Mouse (Mus musculus): Measurements from ENCODE around the gene Foxp1. TPM values are rescaled to one million over a fixed set of nuclear protein-coding genes. Genes with fewer than 3 reads are reported as not detected.

Gene Foxp1
- polyA plus RNA-seq, 1 experiment, result 17.7 TPM

DNA sequence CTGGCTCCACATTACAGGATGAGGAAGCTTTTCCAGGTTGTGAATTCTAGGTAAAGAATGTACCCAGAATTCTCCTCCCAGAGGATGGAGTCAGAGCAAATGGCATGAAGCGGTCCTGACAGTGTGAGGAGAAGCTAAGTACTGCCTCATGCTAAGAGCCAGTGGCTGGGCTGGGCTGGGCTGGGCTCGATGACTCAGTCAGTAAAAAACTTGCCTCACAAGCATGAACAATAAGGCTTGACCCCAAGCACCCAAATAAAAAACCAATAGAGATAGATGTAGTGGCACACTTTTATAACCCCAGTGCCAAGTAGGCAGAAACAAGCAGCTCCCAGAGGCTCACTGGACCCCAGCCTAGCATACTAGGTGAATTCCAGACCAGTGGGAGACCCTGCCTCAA lies 304.7 kb downstream of the Foxp1 start:
- TF ChIP-seq MYOG (IDR thresholded peaks at IDR 0.05; ENCODE audit: control insufficient read depth in 1 of 3, insufficient read depth in 1 of 3, insufficient read length in 2 of 3, low read depth in 2 of 3), result no peak
- no peak for TF ChIP-seq E2F4 (IDR thresholded peaks at IDR 0.05; ENCODE audit: insufficient read depth)
- TF ChIP-seq CEBPB (IDR thresholded peaks at IDR 0.05; ENCODE audit: insufficient read depth, poor library complexity, severe bottlenecking), result no peak
- TF ChIP-seq POLR2A (IDR thresholded peaks at IDR 0.05; ENCODE audit: insufficient read length, low read depth), result no peak
- TF ChIP-seq POLR2AphosphoS2 (IDR thresholded peaks at IDR 0.05; ENCODE audit: insufficient read length, low read depth), result no peak
- TF ChIP-seq USF1 (IDR thresholded peaks at IDR 0.05; ENCODE audit: low read depth), result no peak
- no peak for TF ChIP-seq TCF12 (IDR thresholded peaks at IDR 0.05; ENCODE audit: insufficient read depth, poor library complexity, severe bottlenecking)
- no peak for TF ChIP-seq TCF3 (IDR thresholded peaks at IDR 0.05; ENCODE audit: insufficient read length, low read depth)
- no peak for TF ChIP-seq MAX (IDR thresholded peaks at IDR 0.05; ENCODE audit: low read depth)
- TF ChIP-seq MYOD1 (IDR thresholded peaks at IDR 0.05; ENCODE audit: control insufficient read depth in 1 of 3, insufficient read length in 2 of 3, low read depth in 2 of 3), result no peak
- no peak for TF ChIP-seq SRF (IDR thresholded peaks at IDR 0.05; ENCODE audit: control insufficient read depth, insufficient read length, low read depth)
- TF ChIP-seq REST (IDR thresholded peaks at IDR 0.05; ENCODE audit: insufficient read depth, insufficient read length), result no peak

GRCm38 (mm10) chr6:99217155-99217554 lies 305.4 kb downstream of the Foxp1 start:
- Histone ChIP-seq H3K4me3 (no peak overlapping the region), H3K79me2 (ENCODE audit: control insufficient read depth, insufficient read depth) (no peaks in the 10 kb centered on the region), H3K4me2 (ENCODE audit: low read depth) (no peak overlapping the region), H3K27me3 (ENCODE audit: control insufficient read depth, insufficient read depth, insufficient read length) (no peaks in the 10 kb centered on the region), H3K36me3 (ENCODE audit: control insufficient read depth, insufficient read depth) (no peaks in the 10 kb centered on the region), H3ac (ENCODE audit: control insufficient read depth, insufficient read length) (no peak overlapping the region)
- TF ChIP-seq TCF3 (IDR thresholded peaks at IDR 0.05; ENCODE audit: insufficient read length, low read depth) (no peak), MYOG (IDR thresholded peaks at IDR 0.05; ENCODE audit: control insufficient read depth in 1 of 3, insufficient read depth in 1 of 3, insufficient read length in 2 of 3, low read depth in 2 of 3) (peak in 2 of 3 experiments; percentile 5 to 24)

More for the DNA sequence above, 304.7 kb downstream of the Foxp1 start:
- no peaks in the 10 kb centered on the region for H3K27me3 ChIP-seq (ENCODE audit: control insufficient read depth, insufficient read depth, insufficient read length)
- H3K79me2 ChIP-seq (ENCODE audit: control insufficient read depth, insufficient read depth), result no peaks in the 10 kb centered on the region
- no peak overlapping the region for H3K4me3 ChIP-seq
- no peaks in the 10 kb centered on the region for H3K36me3 ChIP-seq (ENCODE audit: control insufficient read depth, insufficient read depth)
- H3K4me2 ChIP-seq (ENCODE audit: low read depth), result peak overlapping the region; percentile 28
- H3ac ChIP-seq (ENCODE audit: control insufficient read depth, insufficient read length), result no peak overlapping the region

GRCm38 (mm10) chr6:99212461-99212860 lies 310.1 kb downstream of the Foxp1 start:
- Histone ChIP-seq H3K36me3 (ENCODE audit: control insufficient read depth, insufficient read depth) (no peaks in the 10 kb centered on the region), H3K79me2 (ENCODE audit: control insufficient read depth, insufficient read depth) (no peaks in the 10 kb centered on the region), H3ac (ENCODE audit: control insufficient read depth, insufficient read length) (no peak overlapping the region), H3K27me3 (ENCODE audit: control insufficient read depth, insufficient read depth, insufficient read length) (no peaks in the 10 kb centered on the region), H3K4me3 (no peak overlapping the region), H3K4me2 (ENCODE audit: low read depth) (no peak overlapping the region)
- no peak for TF ChIP-seq USF1 (IDR thresholded peaks at IDR 0.05; ENCODE audit: low read depth)
- no peak for TF ChIP-seq TCF12 (IDR thresholded peaks at IDR 0.05; ENCODE audit: insufficient read depth, poor library complexity, severe bottlenecking)
- no peak for TF ChIP-seq CEBPB (IDR thresholded peaks at IDR 0.05; ENCODE audit: insufficient read depth, poor library complexity, severe bottlenecking)
- TF ChIP-seq MAX (IDR thresholded peaks at IDR 0.05; ENCODE audit: low read depth), result no peak

DNA sequence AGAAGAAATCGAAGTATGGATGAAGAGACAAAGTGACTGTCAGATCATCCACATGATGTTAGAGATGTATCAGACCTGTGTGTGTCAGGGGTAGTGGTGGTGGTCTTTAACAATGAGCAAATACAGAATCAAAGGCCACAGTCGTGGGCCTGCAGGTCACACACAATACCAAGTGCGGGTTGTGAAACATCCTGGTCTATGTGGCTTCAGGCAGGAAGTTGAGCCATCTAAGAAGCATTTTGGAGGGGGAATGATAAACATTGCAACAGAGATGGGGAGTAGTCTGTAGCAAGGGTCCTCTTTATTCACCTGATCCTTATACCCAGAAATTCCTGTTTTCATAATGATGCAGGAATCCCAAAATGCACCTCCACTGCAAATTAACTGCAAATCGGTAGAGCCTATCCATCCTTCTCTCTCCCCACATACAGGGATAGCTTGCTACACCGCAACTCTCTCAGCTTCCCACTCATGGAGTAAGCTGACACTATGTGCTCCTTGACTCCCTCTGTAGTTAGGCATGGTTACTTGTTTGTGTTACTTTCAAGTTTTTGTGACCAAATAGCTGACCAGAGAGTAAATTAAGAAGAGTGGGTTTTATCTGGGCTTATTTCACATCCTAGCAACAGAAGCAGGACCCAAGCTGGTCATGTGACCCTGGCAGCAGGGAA lies 310.7 kb downstream of the Foxp1 start:
- Histone ChIP-seq H3K79me2 (ENCODE audit: control insufficient read depth, insufficient read depth) (no peaks in the 10 kb centered on the region), H3ac (ENCODE audit: control insufficient read depth, insufficient read length) (no peak overlapping the region), H3K4me2 (ENCODE audit: low read depth) (no peak overlapping the region), H3K27me3 (ENCODE audit: control insufficient read depth, insufficient read depth, insufficient read length) (no peaks in the 10 kb centered on the region), H3K4me3 (no peak overlapping the region), H3K36me3 (ENCODE audit: control insufficient read depth, insufficient read depth) (no peaks in the 10 kb centered on the region)
- TF ChIP-seq USF1 (IDR thresholded peaks at IDR 0.05; ENCODE audit: low read depth), result peak; percentile 12
- no peak for TF ChIP-seq SRF (IDR thresholded peaks at IDR 0.05; ENCODE audit: control insufficient read depth, insufficient read length, low read depth)

DNA sequence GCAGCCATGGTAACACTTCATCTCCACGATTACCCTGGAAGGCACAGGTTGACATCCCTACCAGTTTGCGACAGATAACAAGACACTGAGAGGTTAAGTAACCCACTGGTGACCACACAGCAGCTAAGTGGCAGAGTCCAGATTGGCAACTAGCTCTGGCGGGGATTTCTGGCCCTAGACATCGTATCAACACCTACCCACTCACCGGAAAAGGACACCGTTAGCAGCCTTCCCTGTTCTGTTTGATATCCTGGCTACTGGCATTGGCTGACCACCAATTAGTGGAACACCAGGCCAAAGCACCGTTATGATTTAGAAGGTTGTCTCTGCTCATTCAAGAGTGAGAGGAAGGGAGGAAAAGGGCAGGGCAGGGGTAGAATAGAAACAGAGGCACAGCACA lies 312.4 kb downstream of the Foxp1 start:
- Histone ChIP-seq H3K4me3 (no peak overlapping the region), H3K27me3 (ENCODE audit: control insufficient read depth, insufficient read depth, insufficient read length) (no peaks in the 10 kb centered on the region), H3K79me2 (ENCODE audit: control insufficient read depth, insufficient read depth) (no peaks in the 10 kb centered on the region), H3ac (ENCODE audit: control insufficient read depth, insufficient read length) (no peak overlapping the region), H3K36me3 (ENCODE audit: control insufficient read depth, insufficient read depth) (no peaks in the 10 kb centered on the region), H3K4me2 (ENCODE audit: low read depth) (no peak overlapping the region)
- TF ChIP-seq MYOG (IDR thresholded peaks at IDR 0.05; ENCODE audit: control insufficient read depth in 1 of 3, insufficient read depth in 1 of 3, insufficient read length in 2 of 3, low read depth in 2 of 3) (no peak), MYOD1 (IDR thresholded peaks at IDR 0.05; ENCODE audit: control insufficient read depth in 1 of 3, insufficient read length in 2 of 3, low read depth in 2 of 3) (no peak), REST (IDR thresholded peaks at IDR 0.05; ENCODE audit: insufficient read depth, insufficient read length) (no peak), MAX (IDR thresholded peaks at IDR 0.05; ENCODE audit: low read depth) (no peak), TCF3 (IDR thresholded peaks at IDR 0.05; ENCODE audit: insufficient read length, low read depth) (no peak), TCF12 (IDR thresholded peaks at IDR 0.05; ENCODE audit: insufficient read depth, poor library complexity, severe bottlenecking) (no peak), E2F4 (IDR thresholded peaks at IDR 0.05; ENCODE audit: insufficient read depth) (no peak), USF1 (IDR thresholded peaks at IDR 0.05; ENCODE audit: low read depth) (no peak), POLR2A (IDR thresholded peaks at IDR 0.05; ENCODE audit: insufficient read length, low read depth) (no peak), CEBPB (IDR thresholded peaks at IDR 0.05; ENCODE audit: insufficient read depth, poor library complexity, severe bottlenecking) (no peak), POLR2AphosphoS2 (IDR thresholded peaks at IDR 0.05; ENCODE audit: insufficient read length, low read depth) (no peak), SRF (IDR thresholded peaks at IDR 0.05; ENCODE audit: control insufficient read depth, insufficient read length, low read depth) (no peak)
